Mouse (Mus musculus): Measurements from ENCODE around the gene Dynlt1b. TPM values are rescaled to one million over a fixed set of nuclear protein-coding genes. Genes with fewer than 3 reads are reported as not detected.
A peak's percentile ranks its signal among the peaks of the same experiment; 100 is the strongest.
"Not testable (repeated sequence)": the region's sequence is repeated elsewhere in the genome, so short reads cannot be mapped to it uniquely, and the experiment has no call there.

The Dynlt1b gene
- total RNA-seq (2021), result 10 to 100 TPM; 41.2 to 44.4 TPM

DNA sequence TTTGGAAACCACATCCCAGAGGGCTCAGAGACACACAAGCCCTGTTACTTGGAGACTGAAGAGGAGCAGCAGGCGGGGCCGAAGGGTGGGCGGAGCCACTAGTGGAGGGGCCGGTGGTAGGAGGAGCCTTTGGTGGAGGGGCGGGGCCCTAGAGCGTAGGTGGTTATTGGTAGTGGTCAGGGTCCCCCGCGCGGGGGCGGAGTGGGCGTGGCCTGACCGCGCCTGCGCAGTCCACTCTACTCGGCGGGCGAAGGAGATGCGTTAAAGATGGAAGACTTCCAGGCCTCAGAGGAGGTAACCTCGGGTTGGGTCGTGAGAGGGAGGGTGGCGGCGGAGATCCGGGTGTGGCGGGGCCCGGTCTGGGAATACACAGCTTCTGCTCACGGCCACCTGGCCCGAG, at the start of gene Dynlt1b:
TSS of gene Dynlt1b (plus strand) at position 168 of the 400 bp plus-strand sequence.
- DNase-seq, result peak; percentile 100

DNA sequence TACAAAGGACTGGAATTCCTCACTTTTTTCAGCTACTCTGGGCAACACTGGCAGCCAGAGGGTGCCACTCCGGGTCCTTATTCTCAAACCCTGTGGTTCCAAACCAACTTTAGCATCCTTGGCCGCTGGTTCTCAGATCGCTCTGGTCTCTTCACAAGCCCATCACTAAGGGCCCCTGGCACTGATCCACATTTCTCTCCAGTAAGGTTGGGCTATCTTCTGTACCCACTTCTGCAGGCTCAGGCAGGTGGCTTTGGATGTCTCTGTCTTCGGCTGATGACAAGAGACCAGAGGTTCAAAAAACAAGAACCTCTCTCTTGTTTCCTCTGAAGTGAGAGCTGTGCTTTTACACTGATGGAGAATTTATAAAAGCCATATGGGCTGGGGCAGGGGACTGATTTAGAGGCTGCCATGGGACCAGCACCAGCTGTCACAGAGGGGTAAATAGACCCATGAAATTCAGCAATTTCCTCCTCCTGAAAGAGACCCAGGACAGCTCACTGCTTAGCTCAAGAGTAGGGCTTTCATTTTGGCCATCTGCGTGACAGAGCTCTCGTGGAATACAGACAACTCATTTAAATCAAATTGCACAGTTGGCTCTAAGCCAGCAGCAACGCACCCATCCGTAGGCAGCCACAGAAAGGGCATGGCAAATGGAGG, 49.6 kb upstream of the Dynlt1b start:
- DNase-seq, result not testable (repeated sequence)

DNA sequence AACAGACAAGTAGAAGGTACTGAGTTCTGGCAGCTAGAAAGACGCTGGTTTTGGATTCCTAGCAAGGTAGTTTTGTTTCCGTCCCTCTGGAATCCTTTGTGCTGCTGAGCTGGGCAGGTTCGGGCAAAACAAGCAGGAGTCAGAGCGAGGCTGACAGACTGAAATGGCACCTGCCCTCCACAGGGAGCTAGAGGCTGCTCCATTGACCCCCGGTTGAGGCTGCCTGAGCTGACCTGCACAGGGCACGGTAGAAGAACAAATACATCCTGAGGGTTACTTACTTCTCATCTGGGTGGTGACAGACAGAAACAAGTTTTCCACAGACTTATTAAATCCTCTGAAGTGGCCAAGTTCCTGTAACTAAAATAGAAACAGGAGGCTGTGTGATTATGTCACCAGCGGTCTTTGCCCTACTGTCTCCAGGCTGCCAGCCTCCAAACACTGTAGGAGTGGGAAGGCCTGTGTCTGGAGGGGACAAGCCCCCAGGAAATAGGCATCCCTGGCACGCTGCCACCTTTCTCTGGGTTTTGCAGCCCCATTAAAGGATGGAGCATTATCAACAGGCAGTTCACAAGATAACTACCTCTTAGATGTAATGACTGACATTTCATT, 48.7 kb upstream of the Dynlt1b start:
- DNase-seq, result not testable (repeated sequence)

DNA sequence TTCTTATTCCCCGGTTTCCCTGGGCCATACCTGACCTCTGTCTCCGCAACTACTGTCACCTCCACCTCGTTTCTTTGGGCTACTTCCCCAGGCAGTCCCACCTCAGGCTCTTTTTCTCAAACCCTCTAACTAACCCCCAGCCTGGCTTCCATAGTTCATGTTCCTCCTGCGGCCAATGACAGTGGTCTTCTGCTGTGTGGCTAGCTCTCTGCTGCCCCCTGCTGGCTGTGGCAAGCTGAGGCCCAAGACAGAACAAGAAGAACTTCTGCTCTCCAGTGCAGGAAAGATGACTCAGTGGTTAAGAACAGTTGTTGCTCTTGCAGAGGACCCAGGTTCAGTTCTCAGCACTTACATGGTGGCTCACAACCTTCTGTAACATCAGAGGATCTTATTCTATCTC, 43.0 kb upstream of the Dynlt1b start:
- not testable (repeated sequence) for DNase-seq

DNA sequence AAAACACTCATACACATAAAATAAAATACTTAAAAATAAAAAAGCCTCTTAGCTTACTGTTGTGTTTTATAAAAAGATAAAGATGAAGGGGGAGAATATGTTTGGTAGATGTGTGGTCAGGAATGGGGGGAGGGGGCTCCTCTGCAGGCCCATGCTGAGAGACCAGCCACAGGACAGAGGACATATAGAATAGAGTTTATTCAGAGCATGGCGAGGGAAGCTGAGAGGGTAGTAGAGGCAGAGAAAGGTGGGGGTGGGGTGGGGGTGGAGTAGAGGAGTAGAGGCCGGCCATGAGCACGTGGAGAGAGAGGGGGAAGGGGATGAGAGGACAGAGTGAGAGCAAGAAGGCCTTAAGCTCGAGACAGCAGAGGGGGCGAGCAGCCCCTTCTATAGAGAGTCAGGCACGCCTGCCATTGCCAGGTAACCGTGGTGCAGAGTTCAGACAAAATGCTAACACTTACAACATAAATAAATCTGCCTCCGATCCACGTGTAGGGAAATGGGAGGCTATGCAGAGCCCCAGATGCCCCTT, 42.5 kb upstream of the Dynlt1b start:
- DNase-seq, result not testable (repeated sequence)

DNA sequence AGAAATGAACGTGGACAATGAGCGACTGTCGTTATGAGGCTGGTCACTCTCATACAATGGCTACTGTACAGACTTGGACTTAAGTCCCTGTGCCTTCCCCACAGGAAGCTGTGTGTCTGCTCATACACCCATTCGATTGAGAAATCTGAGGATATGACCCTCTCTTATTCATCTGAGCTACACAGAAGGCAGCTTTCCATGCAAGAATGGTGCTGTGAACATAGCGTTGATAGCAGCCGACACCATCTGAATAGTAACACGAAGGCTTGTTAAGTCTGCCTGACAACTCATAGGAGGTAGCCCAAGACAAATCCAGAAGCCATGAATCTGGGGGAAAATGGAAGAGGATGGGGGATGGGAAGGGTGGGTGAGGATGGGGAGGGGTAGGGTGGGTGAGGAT, 40.4 kb upstream of the Dynlt1b start:
- DNase-seq, result not testable (repeated sequence)

DNA sequence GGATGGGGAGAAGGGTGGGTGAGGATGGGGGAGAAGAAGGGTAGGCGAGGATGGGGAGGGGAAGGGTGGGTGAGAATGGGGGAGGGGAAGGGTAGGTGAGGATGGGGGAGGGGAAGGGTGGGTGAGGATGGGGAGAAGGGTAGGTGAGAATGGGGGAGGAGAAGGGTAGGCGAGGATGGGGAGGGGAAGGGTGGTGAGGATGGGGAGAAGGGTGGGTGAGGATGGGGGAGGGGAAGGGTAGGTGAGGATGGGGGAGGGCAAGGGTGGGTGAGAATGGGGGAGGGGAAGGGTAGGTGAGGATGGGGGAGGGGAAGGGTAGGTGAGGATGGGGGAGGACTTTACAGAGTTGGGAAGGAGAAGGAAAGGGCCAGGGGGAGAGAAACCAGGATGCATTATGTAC, 39.2 kb upstream of the Dynlt1b start:
- not testable (repeated sequence) for DNase-seq

DNA sequence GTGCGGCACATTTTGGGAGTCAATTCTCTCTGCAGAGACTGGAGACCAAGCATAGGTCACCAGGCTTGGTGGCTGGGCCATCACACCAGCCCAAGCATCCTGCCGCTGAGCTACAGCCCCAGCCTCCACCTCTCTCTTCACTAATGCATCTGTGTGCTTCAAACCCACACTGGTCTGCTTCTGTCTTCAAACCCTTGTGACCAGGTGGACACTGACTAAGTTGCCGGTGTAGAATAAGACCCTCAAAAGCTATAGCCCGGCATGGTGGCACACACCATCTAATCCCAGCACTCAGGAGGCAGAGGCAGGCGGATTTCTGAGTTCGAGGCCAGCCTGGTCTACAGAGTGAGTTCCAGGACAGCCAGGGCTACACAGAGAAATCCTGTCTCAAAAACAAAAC, 38.2 kb upstream of the Dynlt1b start:
- DNase-seq, result not testable (repeated sequence)

DNA sequence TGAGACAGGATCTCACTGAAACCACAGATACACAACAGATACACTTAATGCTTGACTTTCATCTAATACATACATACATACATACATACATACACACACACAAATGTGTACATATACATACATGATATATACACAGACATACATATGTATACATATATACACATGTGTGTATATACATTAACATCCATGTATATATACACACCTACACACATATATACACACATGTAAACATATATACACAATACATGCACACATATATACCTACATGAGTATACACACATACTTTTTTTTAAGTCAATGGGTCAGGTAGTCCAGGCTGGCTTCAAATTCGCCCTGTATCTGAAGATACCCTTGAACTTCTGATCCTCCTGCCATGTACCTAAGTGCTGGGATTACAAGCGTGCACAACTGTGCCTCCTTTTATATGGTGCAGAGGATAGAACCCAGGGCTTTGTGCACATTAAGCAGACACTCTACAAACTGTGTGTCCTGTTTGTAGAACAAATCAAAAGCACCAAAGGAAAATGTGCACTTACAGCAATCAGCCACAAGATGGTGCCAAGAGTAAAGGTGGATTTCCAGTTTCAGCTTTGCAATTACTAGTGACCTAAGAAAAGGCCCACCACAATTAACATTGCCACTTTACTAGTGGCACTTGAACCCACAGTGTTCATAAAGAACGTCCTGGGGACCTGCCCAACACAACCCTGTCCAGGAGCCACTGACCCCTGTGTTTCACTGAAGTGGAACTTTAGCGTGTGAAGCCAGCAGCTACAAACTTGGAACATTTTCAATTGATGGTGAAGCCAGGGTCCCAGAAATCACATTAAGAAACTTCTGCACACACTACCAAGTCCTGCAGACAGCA, 37.2 kb upstream of the Dynlt1b start:
- DNase-seq, result not testable (repeated sequence)

DNA sequence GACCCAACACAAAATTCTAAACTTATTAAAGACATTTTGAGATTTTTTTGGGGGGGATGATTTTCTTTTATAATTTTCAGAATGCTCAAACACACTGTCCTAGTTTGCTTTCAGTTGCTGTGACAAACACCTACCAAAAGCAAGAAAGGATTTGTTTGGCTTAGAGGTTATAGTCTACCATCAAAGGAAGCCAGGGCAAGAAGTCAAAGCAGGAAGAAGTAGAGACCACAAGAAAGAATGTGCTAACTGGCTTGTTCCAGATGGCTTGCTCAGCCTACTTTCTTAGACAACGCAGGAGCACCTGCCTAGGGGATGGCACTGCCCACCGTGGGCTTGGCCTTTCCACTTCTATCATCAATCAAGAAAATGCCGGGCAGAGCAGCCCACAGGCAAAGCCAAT, 31.8 kb upstream of the Dynlt1b start:
- not testable (repeated sequence) for DNase-seq

DNA sequence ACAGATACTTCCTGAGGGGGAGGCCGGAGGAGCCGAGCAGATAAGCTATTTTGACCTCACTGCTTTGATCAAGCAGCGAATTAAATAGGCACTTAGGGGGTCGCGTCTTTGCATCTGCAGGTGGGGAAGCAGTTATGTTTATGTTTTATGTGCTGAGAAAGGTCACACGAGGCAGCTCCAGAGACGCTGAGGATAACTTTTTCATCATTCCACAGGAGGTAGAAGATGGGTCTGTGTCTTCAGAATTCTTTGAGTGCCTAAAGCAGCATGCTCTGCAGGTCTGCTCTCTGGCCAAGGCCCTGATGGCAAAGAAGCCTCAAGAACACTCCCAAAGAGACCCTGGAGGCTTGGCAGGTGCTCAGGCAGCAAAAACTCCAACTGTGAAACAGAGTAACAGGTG, 31.1 kb upstream of the Dynlt1b start:
- DNase-seq, result not testable (repeated sequence)

DNA sequence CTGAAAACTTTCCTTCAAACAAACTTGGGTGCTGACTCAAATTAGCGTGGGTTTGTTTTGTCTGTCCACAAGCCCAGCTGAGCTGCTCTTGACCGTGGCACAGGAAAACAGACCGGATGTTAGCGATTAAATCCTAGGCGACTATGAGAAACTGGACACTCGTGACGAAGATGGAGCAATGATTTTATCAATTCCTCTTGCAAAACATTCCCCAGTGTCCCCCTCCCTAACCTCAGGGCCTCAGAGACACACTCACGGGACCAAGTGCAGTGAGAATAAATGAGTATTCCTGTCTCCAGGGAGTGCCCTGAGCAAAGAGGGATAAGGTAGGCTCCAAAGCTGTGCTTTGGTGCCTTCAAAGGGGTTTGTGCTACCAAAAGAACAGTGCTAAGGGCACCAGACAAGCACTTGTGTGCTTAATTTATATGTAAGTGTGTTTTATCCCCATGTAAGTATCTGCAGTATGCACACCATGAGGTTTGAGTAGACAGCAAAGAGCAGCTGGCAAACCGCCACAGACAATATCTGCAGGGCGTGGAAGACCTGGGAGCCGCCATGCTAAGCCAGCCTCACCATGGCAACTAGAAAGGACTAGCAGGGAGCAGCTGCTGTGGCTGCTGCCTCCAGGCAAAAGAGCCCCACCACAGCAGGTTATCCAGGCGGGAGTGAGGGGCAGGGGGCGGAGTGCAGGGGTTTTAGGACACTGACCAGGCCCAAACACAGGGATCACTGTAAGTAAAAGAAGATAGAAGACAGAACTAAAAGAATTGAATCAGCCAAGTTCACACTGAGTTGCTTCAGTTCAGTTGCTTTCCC, 30.4 kb upstream of the Dynlt1b start:
- peak in 1 of 2 experiments; percentile 14 for DNase-seq

DNA sequence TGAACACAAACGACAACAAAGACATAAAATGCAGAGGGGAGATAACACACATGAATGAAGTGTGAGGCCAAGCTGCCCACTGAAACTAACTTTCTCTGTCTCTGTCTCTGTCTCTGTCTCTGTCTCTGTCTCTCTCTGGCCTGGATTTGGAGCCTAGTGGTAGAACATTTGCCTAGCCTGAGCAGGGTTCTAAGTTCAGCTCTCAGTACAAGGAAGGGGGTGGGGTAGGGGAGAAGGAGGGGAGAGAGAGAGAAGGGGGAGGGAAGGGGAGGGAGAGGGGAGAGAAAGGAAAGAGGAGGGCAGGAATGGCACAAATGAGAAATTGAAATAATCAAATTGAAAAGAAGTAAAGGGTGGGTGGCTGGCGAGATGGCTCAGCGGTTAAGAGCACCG, 29.8 kb upstream of the Dynlt1b start:
- not testable (repeated sequence) for DNase-seq

DNA sequence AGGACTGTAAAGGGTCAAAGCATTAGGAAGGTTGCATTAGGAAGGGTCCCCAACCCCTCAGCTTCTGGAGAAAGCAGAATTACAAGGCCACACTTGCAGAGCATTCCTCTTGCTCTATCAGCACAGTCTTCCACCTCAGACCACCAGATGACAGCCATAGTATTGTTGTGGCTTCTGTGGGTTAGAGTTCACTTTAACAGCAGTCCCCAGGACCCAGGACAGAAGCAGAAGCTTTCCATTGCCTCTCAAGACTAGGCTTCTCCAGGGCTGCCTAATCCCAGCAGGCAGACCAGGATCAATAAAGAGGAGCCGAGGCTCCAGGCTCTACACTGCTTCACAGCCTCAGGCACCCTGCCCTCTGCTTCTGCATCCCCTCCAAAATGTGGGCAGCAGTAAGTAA, 25.4 kb upstream of the Dynlt1b start:
- DNase-seq, result not testable (repeated sequence)

DNA sequence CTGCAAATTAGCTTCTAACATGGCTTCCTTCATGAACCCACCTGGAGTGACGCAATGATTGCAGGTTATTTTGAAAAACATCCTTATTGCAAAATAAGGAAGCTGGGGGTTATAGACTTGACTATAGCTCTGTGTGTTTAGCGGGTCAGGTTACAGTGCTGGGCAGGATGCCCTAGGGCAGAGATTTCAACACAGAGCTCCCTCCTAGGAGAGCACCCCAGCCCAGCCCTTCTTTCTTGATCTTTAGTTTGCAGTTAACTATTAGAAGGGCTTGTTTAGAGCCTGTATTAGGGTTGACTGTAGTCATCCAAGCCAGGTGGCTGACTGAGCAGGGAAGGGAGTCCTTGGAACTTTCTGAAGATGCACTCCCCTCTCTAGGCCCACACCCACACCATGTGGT, 22.9 kb upstream of the Dynlt1b start:
- not testable (repeated sequence) for DNase-seq

DNA sequence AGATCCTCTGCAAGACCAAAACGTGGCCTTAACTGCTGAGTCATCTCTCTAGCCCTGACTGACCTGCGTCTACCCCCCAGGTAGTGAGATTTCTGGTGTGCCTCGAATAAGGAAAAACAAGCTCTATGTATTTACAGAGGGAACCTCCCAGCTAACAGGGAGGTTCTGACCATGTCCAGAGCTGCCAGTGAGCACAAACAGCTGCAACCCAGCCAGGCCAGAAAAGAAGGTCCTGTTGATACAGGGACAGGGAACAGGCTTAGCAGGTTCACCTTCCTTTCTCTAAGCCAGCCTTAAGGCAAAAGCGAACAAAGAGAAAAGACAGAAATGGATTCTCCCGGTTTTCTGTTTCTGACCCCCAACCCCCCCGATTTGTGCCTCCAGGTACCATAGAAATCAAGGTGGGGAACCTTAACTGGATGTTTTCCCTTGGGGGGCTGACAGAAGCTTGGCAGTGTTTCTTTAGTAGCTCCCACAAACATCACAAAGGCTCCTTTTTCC, 19.1 kb upstream of the Dynlt1b start:
- not testable (repeated sequence) for DNase-seq

DNA sequence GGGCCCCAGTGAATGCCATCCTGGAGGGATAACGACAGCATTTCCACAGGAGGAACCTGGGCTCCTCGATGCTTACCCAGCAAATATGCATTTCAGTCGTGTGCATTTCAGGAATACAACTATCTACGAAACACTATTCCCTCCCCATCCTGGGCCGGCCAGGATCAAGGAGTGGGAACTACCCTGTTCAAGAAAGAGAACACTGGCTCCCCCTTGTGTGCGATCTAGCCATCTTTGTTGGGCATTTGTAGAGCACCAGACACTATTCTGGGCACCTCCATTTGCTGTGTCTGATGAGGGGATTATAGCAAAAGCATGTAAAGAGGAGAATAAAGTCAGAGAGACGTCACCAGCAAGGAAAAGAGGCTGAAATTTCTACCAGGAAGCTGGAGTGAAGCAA, 12.8 kb upstream of the Dynlt1b start:
- not testable (repeated sequence) for DNase-seq

DNA sequence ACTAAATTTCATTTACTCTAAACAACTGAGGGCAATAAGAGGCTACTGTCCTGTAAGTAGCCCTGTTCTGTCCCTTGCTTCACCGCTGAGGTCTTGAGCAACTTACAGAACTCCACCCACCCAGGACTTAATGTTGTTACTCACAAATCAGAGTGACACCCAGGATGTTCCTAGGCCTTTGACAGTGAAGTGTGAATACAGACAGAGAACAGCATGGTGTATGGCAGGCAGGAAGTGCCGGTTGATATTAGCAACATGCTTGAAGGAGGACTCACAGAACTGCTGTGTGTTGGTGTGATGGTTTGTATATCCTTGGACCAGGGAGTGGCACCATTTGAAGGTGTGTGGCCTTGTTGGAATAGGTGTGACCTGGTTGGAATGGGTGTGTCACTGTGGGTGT, 9.4 kb upstream of the Dynlt1b start:
- DNase-seq, result not testable (repeated sequence)

DNA sequence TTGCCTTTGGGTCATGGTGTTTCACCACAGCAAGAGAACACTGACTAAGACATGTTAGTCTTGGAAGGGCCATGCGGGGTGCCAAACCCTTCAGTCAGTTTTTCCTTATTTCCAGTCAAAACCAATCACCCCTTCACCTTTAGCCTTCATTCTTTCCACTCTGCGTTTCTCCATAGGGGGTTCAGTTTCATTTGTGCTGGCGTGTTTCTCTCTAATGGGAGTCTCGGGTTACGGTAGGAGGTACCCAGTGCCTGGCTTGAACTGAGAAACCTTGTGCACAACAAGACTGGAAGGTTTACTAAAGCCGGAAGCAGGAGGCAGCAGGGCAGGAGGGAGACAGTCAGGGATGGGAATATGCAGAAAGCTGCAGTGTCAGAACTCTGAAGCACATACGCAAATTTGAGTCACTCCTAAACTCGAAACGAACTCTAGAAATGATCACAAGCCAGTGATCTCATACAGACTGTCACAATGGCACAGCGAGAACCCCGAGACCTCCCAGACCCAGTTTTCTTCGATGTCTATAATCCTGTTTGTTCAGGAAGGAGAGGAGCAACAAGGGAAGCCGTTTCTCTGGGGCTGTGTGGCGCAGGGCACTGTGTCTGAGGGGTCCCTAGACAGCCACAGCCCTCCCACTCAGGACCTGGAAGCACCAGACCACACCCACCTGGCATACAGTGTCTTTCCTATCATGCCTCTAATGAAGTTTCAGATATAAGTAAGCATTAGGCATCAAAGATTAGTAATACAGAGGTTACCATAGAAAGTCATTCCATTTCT, 8.2 kb upstream of the Dynlt1b start:
- not testable (repeated sequence) for DNase-seq

DNA sequence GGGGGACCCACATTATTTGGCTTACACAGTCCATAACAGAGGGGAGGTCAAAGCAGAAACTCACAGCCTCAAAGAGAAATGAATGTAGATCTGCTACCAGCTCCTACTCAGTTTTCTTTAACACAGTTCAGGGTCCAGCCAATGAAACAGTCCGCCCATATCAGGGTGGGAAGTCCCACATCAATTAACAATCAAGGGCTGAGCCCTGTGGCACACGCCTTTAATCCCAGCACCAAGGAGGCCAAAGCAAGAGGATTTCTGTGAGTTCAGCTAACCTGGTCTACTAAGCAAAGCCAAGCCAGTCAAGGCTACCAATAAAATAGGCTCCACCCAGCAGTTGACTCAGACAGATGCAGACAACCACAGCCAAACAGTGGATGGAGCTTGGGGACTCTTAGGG, 7.5 kb upstream of the Dynlt1b start:
- DNase-seq, result not testable (repeated sequence)

DNA sequence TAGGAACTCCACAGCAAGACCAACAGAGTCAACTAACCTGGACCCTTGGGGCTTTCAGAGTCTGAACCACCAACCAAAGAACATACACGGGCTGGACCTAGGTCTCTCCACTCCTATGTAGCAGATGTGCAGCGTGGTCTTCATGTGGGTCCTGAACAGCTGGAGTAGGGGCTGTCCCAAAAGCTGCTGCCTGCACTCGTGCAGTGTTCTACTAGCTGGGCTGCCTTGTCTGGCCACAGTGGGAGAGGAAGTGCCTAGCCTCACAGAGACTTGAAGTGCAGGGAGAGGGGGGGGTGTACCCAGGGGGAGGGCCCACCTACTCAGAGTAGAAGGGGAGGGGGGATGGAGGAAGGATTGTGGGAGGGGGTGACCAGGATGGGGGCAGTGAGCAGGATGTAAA, 7.1 kb upstream of the Dynlt1b start:
- not testable (repeated sequence) for DNase-seq
